Comparison of ENCODE assay signal across 19 mouse cellular contexts in the genomic region with DNA sequence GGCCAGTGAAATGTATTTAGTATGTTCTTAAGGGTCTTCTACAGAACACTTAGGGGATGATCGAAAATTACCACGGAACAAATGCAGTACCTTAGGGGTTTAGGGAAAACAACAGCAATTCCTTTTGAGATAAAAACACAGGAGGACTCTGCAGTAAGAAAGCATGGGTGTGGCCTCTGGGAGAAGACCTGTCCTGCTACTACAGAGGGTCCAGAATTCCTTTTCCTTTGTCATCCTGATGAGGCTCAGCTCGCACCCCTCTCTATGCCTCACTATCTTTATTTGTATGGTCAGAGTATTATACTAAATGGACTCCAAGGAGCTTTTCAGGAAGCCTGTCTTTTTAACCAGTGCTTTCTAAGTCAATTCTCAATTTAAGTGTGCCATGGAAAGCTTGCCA.
DNase-seq lines count a peak whose midpoint lies in the region; ATAC-seq and TF ChIP-seq lines count a peak whose summit lies in the region.
"Had no signal": no experiment of that assay in that cellular context is flagged by ENCODE, and none has a peak within 500 bp of the region (broad histone marks: within the 10 kb centered on the region; RNA-seq: fewer than 3 reads in every experiment).

No protein-coding gene starts in this region.

- no peaks in the 10 kb centered on the region for H3K27me3 ChIP-seq in neural tube, embryonic 15.5 days (replicated peaks)
- H3K27me3 ChIP-seq: embryonic facial prominence, embryonic 12.5 days; forebrain, embryonic 13.5 days; forebrain, embryonic 15.5 days had no signal

- H3K9ac ChIP-seq in neural tube, embryonic 15.5 days (replicated peaks): no peak overlapping the region
- H3K9ac ChIP-seq in ES-E14 (ENCODE audit: insufficient read depth, low read depth, low read length, poor library complexity, severe bottlenecking): no peak overlapping the region
- H3K9ac ChIP-seq: embryonic facial prominence, embryonic 12.5 days; forebrain, embryonic 13.5 days; forebrain, embryonic 15.5 days; forebrain, postnatal 0 days had no signal

- in situ Hi-C loops in ES-E14 (cut with MboI; ENCODE audit: low sequenced_read_pairs in 2 of 2, unreplicated experiment in 2 of 2): no loop called here

- ATAC-seq in neural tube, embryonic 15.5 days (ENCODE audit: low FRiP score): 0 out of 2 replicates have a peak, but pooled peaks have one; percentile 14
- ATAC-seq: forebrain, embryonic 13.5 days; forebrain, embryonic 15.5 days; forebrain, postnatal 0 days had no signal

- no peak overlapping the region for H3K4me3 ChIP-seq in neural tube, embryonic 15.5 days (replicated peaks)
- no peak overlapping the region for H3K4me3 ChIP-seq in ES-E14 (ENCODE audit: insufficient read depth in 1 of 2, low read depth in 1 of 2, low read length in 2 of 2, poor library complexity in 1 of 2, severe bottlenecking in 1 of 2)
- H3K4me3 ChIP-seq: embryonic facial prominence, embryonic 10.5 days; embryonic facial prominence, embryonic 12.5 days; forebrain, embryonic 13.5 days; forebrain, embryonic 15.5 days had no signal

- H3K27ac ChIP-seq in neural tube, embryonic 15.5 days (replicated peaks): no peak overlapping the region
- no peak overlapping the region for H3K27ac ChIP-seq in ES-E14 (ENCODE audit: insufficient read depth, low read depth, low read length, poor library complexity, severe bottlenecking)
- H3K27ac ChIP-seq: embryonic facial prominence, embryonic 10.5 days; embryonic facial prominence, embryonic 12.5 days; forebrain, embryonic 13.5 days; forebrain, embryonic 15.5 days had no signal

- WGBS in neural tube, embryonic 15.5 days: 53% methylated on average over 3 of the region's 3 CpGs

- H3K36me3 ChIP-seq in neural tube, embryonic 15.5 days: no peaks in the 10 kb centered on the region
- H3K36me3 ChIP-seq in ES-E14 (ENCODE audit: control insufficient read depth, insufficient read depth, low read length, poor library complexity, severe bottlenecking): no peaks in the 10 kb centered on the region
- H3K36me3 ChIP-seq: embryonic facial prominence, embryonic 10.5 days; embryonic facial prominence, embryonic 12.5 days; forebrain, embryonic 15.5 days had no signal

- H3K4me2 ChIP-seq in neural tube, embryonic 15.5 days: no peak overlapping the region
- H3K4me2 ChIP-seq: embryonic facial prominence, embryonic 12.5 days; forebrain, embryonic 13.5 days; forebrain, embryonic 15.5 days had no signal

- no peaks in the 10 kb centered on the region for H3K9me3 ChIP-seq in neural tube, embryonic 15.5 days (replicated peaks)
- no peaks in the 10 kb centered on the region for H3K9me3 ChIP-seq in ES-E14 (ENCODE audit: control insufficient read depth, insufficient read depth, low read depth, low read length)
- H3K9me3 ChIP-seq: embryonic facial prominence, embryonic 10.5 days; embryonic facial prominence, embryonic 12.5 days; forebrain, embryonic 13.5 days; forebrain, embryonic 15.5 days had no signal

- peaks cover 11% of the 10 kb centered on the region for H3K4me1 ChIP-seq in neural tube, embryonic 15.5 days
- H3K4me1 ChIP-seq in ES-E14 (ENCODE audit: control insufficient read depth in 2 of 2, insufficient read depth in 2 of 2, low read length in 2 of 2, poor library complexity in 1 of 2): no peaks in the 10 kb centered on the region
- H3K4me1 ChIP-seq: embryonic facial prominence, embryonic 10.5 days; embryonic facial prominence, embryonic 12.5 days had no signal

- no peak for DNase-seq in neural tube, embryonic 10.5 days (ENCODE audit: extremely low spot score, low spot score)
- DNase-seq in ES-E14 (ENCODE audit: low read depth, low spot score) (peak; percentile 13), ZHBTc4 (ENCODE audit: low read depth, low spot score) (peak; percentile 55)
- no peak for DNase-seq in layer of hippocampus, adult 9-11 months
- no peak for DNase-seq in thymus, postnatal 14 days
- DNase-seq: adrenal gland, adult 2 months; adrenal gland, postnatal 10 days; adrenal gland, postnatal 25 days; cerebellum, adult 11-12 months; cerebellum, adult 2 months; cerebellum, adult 9-10 months; cerebellum, postnatal 10 days; cerebellum, postnatal 25 days; forebrain, postnatal 0 days had no signal

TF ChIP-seq in ES-E14, 5 proteins besides CTCF, POLR2A, EP300 and RAD21:
- TF ChIP-seq ZNF384 (IDR thresholded peaks at IDR 0.05; ENCODE audit: low read depth, low read length) (no peak), HCFC1 (IDR thresholded peaks at IDR 0.05; ENCODE audit: borderline replicate concordance, insufficient read depth, low read length) (no peak), ZC3H11A (IDR thresholded peaks at IDR 0.05; ENCODE audit: borderline replicate concordance, low read depth, low read length) (no peak), CHD2 (IDR thresholded peaks at IDR 0.05; ENCODE audit: low read depth, low read length) (no peak), MAFK (IDR thresholded peaks at IDR 0.05; ENCODE audit: insufficient read depth, low read depth, low read length) (no peak)

Comparison
In these comparisons a context has a peak if more than half of its experiments do, and no peak if none do; other contexts are left out.
1. DNase-seq: peak in ES-E14 (single experiment) and ZHBTc4 (single experiment); none in neural tube, embryonic 10.5 days (single experiment), layer of hippocampus, adult 9-11 months (single experiment) and thymus, postnatal 14 days (single experiment).